Mouse (Mus musculus): Measurements from ENCODE around the gene Sh3bp2. TPM values are rescaled to one million over a fixed set of nuclear protein-coding genes. Genes with fewer than 3 reads are reported as not detected.

Sh3bp2 gene
- polyA plus RNA-seq, 1 experiment from 2014 or later: 19.1 TPM

DNA sequence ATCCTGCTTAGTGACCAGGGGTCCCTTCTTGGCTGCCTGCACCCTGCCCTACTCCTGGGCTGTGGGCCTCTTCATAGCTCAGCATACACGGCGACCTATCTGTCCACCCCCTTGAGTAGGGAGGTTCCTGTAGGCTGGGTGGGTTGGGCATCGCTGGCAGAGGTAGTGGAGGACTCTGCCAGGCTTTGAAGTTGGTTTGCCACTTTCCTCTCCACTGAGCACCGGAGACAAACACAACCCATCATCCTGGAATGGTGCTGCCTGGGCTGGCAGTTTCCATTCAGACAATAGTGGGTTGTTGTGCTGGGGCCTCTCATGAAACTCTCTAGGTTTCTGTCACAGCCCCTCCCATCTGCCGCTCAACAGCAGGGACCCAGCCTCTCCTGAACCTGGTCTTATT, 4.5 kb downstream of the Sh3bp2 start:
- Histone ChIP-seq H3K4me1 (peaks cover 6% of the 10 kb centered on the region; the same call in 1 of the 2 replicates), H3K27me3 (peaks cover 14% of the 10 kb centered on the region), H3K9me3 (replicated peaks) (no peaks in the 10 kb centered on the region), H3K27ac (no peak overlapping the region), H3K4me3 (no peak overlapping the region), H3K4me2 (no peak overlapping the region), H3K36me3 (ENCODE audit: poor library complexity, severe bottlenecking) (no peaks in the 10 kb centered on the region), H3K9ac (no peak overlapping the region)
- no peak for ATAC-seq
- WGBS: 70% methylated on average over 5 of the region's 5 CpGs

DNA sequence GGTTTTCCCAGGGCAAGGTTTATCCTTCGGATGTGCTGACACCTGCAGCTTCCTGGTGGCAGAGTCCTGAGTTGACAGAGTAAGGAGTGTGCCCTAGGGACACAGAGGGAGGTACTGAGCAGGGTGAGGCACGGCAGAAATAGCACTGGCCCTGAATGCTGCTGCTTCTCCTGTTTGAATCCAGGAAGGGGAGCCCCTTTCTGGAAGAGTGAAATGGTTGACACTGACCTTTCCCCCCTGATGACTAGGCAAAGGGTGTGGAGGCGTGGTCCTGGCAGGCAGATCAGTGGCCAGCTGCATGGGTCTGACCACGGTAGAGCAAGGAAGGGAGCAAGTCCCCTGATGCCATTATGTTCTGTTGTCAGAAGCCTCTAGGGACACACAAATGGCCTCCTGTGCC, 5.0 kb downstream of the Sh3bp2 start:
- Histone ChIP-seq H3K9me3 (replicated peaks) (no peaks in the 10 kb centered on the region), H3K4me2 (no peak overlapping the region), H3K9ac (no peak overlapping the region), H3K4me3 (no peak overlapping the region), H3K27ac (no peak overlapping the region), H3K27me3 (peaks cover 14% of the 10 kb centered on the region), H3K36me3 (ENCODE audit: poor library complexity, severe bottlenecking) (no peaks in the 10 kb centered on the region), H3K4me1 (peaks cover 4% of the 10 kb centered on the region; the same call in 1 of the 2 replicates)
- WGBS: 66% methylated on average over 4 of the region's 4 CpGs
- ATAC-seq: no peak

DNA sequence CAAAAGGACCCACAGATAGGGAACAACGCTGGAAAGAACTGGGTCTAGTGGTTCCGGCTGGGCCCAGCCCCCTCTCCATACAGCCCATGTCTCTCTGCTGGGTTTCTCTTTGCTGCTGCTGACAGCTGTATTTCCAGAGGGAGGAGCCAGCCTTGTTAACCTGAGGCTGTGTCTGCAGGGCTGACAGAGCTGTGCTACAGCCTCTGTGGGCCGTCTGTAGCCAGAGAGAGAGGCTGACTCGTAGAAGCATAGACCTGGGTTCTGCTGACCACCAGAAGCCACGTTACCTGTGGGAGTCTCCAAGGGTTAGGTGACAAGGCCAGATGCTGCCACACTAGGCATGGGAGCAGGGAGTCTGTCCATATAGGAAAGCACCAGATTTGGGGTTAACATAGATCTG, 7.4 kb downstream of the Sh3bp2 start:
- WGBS: 80% methylated on average over 5 of the region's 5 CpGs

DNA sequence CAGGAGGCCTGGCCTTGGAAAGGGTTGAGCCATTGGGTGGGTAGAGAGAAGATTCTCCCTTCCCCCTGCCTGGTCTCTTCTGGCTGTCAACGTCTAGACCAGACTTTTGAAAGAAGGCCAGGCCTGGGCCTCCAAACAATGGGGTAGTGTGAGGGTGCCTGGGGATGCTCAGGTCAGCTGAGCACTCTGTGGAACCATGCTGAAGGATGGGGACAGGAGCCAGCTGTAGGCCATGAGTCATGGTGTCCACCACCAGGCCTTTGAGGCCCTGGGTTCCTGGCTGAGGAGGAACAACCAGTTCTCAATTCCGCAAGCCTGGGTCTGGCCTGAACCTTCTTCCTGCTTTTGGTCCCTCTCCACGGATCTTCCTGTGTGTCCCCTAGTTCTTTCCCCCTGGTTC, 8.2 kb downstream of the Sh3bp2 start:
- H3K4me1 ChIP-seq: no peaks in the 10 kb centered on the region

More for the DNA sequence above, 7.4 kb downstream of the Sh3bp2 start:
- ATAC-seq: no peak
- Histone ChIP-seq H3K4me1 (no peaks in the 10 kb centered on the region), H3K4me3 (no peak overlapping the region), H3K36me3 (ENCODE audit: poor library complexity, severe bottlenecking) (no peaks in the 10 kb centered on the region), H3K27ac (no peak overlapping the region), H3K9ac (no peak overlapping the region), H3K27me3 (no peaks in the 10 kb centered on the region), H3K9me3 (replicated peaks) (no peaks in the 10 kb centered on the region), H3K4me2 (no peak overlapping the region)

DNA sequence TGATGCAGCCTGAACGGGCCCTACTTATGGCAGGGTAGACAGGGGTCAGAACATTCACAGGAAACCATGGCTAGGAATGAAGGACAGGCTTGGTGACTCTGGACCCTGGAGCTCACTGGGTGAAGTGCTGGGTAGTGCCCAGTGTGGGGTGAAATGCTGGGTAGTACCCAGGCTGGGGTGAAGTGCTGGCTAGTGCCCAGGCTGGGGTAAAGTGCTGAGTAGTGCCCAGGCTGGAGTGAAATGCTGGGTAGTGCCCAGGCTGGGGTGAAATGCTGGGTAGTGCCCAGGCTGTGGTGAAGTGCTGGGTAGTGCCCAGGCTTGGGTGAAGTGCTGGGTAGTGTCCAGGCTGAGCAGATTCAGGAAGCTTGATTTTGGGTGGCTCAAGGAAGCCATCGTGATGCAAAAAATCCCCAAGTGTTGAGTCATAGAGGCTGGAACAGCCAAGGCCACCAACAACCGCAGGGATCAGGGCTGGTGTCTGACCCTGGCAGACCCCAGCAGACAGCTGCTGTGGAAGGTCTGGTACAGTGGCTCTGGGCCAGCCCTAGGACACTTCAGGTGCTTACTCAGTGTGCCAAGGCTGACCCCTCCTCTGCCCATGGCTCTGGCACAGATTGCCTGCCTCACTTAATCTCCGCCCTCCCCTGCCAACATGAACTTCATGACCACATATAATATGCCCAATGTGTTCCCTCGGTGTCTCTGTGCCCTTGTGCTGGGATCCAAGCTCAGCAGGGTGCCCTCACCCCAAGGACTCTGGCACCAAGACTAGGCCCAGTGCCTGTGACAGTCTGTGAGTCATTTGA, 9.3 kb downstream of the Sh3bp2 start:
- Histone ChIP-seq H3K9ac (no peak overlapping the region), H3K4me3 (no peak overlapping the region), H3K27ac (no peak overlapping the region), H3K36me3 (ENCODE audit: poor library complexity, severe bottlenecking) (no peaks in the 10 kb centered on the region), H3K9me3 (replicated peaks) (no peaks in the 10 kb centered on the region), H3K4me1 (no peaks in the 10 kb centered on the region), H3K4me2 (no peak overlapping the region), H3K27me3 (0 out of 2 replicates have a peak, but pooled peaks cover 3% of the 10 kb centered on the region)
- no peak for ATAC-seq
- 86% methylated on average over 5 of the region's 5 CpGs for WGBS

More for the DNA sequence above, 8.2 kb downstream of the Sh3bp2 start:
- H3K9me3 ChIP-seq (replicated peaks): no peaks in the 10 kb centered on the region
- 76% methylated on average over 3 of the region's 3 CpGs for WGBS
- H3K4me3 ChIP-seq: no peak overlapping the region
- no peak overlapping the region for H3K27ac ChIP-seq
- H3K9ac ChIP-seq: no peak overlapping the region
- H3K4me2 ChIP-seq: no peak overlapping the region
- no peak for ATAC-seq
- H3K27me3 ChIP-seq: no peaks in the 10 kb centered on the region
- H3K36me3 ChIP-seq (ENCODE audit: poor library complexity, severe bottlenecking): no peaks in the 10 kb centered on the region

DNA sequence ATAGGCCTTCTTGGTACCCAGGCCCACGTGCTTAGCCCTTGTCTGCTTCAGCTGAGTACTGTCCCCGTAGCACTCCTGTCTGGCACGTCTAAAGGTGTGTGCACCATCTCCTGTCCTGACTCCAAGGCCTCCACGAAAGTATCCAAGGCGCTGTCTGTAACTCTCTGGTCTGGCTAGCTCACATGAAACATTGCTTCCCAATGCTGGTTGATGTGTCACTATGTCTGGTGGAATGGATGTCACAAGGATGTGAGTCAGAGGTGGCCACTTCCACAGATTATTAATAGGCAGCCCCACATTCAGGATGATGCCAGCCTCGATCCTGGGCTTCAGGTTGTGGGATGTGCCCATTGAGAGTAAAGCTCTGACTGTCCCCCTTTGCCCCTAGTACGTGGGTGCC, 10.2 kb downstream of the Sh3bp2 start:
- H3K4me2 ChIP-seq: no peak overlapping the region
- H3K4me3 ChIP-seq: no peak overlapping the region
- no peak for ATAC-seq
- no peaks in the 10 kb centered on the region for H3K4me1 ChIP-seq
- H3K9me3 ChIP-seq (replicated peaks): no peaks in the 10 kb centered on the region
- no peak overlapping the region for H3K27ac ChIP-seq
- no peak overlapping the region for H3K9ac ChIP-seq
- H3K27me3 ChIP-seq: 0 out of 2 replicates have a peak, but pooled peaks cover 3% of the 10 kb centered on the region
- 86% methylated on average over 7 of the region's 7 CpGs for WGBS
- no peaks in the 10 kb centered on the region for H3K36me3 ChIP-seq (ENCODE audit: poor library complexity, severe bottlenecking)

DNA sequence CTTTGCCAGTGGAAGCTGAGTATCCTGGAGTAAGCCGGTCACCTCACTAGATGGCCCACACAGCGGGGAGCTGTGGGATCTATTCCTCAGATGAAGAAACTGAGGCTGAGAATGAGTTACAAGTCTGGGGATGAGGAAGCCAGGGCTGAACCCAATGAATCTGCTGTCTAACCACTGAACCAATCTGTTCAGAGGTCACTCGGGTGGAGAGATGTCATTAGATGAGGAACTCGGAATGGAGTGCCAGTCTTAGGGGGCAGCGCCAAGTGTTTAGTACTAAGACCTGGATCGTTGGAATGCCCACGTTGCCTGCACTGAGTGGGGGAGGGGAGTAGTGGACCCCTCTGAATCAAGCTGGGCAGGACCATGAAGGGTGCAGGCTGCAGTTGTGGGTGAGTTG, 12.4 kb downstream of the Sh3bp2 start:
- no peak for ATAC-seq
- no peak overlapping the region for H3K9ac ChIP-seq
- no peaks in the 10 kb centered on the region for H3K36me3 ChIP-seq (ENCODE audit: poor library complexity, severe bottlenecking)
- H3K4me3 ChIP-seq: no peak overlapping the region
- WGBS: 81% methylated on average over 7 of the region's 7 CpGs
- H3K4me1 ChIP-seq: no peaks in the 10 kb centered on the region
- no peaks in the 10 kb centered on the region for H3K9me3 ChIP-seq (replicated peaks)
- H3K27ac ChIP-seq: no peak overlapping the region
- H3K27me3 ChIP-seq: 0 out of 2 replicates have a peak, but pooled peaks cover 3% of the 10 kb centered on the region
- H3K4me2 ChIP-seq: no peak overlapping the region

DNA sequence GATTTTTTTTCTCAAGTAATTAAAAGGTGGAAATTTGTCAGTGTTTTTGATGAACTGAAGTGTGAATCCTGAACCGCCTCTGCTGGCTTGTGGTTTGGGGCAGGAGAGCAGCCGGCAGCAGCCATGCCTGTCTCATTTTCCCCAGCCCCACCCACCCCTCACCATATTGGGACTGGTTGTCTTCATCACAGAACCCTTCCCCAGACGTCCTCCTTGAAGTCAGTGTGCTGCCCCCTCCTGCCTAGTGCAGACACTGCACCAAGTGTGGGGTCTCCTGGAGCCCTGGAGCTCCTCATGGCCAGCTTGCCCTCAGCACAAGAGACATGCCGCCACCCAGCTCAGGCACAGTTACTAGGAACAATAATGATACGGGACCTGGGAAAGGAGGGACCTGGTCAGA, 12.9 kb downstream of the Sh3bp2 start:
- Histone ChIP-seq H3K9me3 (replicated peaks) (no peaks in the 10 kb centered on the region), H3K9ac (no peak overlapping the region), H3K36me3 (ENCODE audit: poor library complexity, severe bottlenecking) (no peaks in the 10 kb centered on the region), H3K27ac (no peak overlapping the region), H3K27me3 (0 out of 2 replicates have a peak, but pooled peaks cover 3% of the 10 kb centered on the region), H3K4me1 (no peaks in the 10 kb centered on the region), H3K4me2 (no peak overlapping the region), H3K4me3 (no peak overlapping the region)
- no peak for ATAC-seq
- 45% methylated on average over 5 of the region's 5 CpGs for WGBS

DNA sequence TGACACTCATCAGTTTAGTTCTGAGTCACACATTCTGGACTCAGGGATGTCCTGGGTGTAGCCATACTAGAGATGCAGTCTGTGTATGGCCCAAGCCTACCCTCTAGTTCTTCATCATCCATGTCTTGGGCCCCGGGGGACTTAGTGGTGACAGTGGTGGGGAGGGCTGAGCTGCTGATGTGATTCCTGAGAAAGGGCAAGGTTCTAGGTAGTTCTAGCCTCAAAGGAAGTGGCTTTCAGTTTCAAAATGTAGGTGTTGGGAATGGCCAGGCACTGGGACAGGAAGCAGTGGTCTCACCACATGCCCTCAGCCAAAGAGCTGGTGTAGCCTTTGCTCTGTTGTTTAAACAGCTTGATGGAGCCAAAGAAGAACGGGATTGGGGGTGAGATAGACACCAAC, 13.5 kb downstream of the Sh3bp2 start:
- WGBS: 82% methylated on average over 2 of the region's 2 CpGs
- Histone ChIP-seq H3K36me3 (ENCODE audit: poor library complexity, severe bottlenecking) (no peaks in the 10 kb centered on the region), H3K9ac (no peak overlapping the region), H3K4me3 (no peak overlapping the region), H3K4me1 (no peaks in the 10 kb centered on the region), H3K27ac (no peak overlapping the region), H3K27me3 (0 out of 2 replicates have a peak, but pooled peaks cover 3% of the 10 kb centered on the region), H3K4me2 (no peak overlapping the region), H3K9me3 (replicated peaks) (no peaks in the 10 kb centered on the region)
- no peak for ATAC-seq

DNA sequence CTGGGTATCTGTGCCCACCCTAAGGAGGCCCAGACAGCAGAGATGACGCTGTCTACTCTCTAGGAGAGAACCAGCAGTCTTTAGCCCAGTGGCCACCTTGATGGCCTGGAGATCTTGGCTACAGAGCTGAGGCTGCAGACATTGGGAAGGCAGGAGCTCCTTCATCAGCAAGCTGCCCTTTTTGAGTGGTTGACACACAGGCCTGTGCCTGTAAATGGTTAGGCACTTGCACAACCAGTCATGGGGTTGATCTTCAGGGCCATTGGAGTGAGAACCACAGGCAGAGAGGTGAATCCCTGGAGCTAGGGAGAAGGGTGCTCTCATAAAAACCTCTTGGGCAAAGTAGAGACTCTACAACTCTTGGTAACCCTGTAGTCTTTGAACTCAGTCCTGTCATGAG, 16.5 kb downstream of the Sh3bp2 start:
- 68% methylated on average over 1 of the region's 1 CpGs for WGBS
- no peak overlapping the region for H3K4me3 ChIP-seq
- no peaks in the 10 kb centered on the region for H3K9me3 ChIP-seq (replicated peaks)
- ATAC-seq: no peak
- no peak overlapping the region for H3K9ac ChIP-seq
- H3K36me3 ChIP-seq (ENCODE audit: poor library complexity, severe bottlenecking): no peaks in the 10 kb centered on the region
- H3K27me3 ChIP-seq: 0 out of 2 replicates have a peak, but pooled peaks cover 3% of the 10 kb centered on the region
- no peaks in the 10 kb centered on the region for H3K4me1 ChIP-seq
- no peak overlapping the region for H3K4me2 ChIP-seq
- H3K27ac ChIP-seq: no peak overlapping the region

DNA sequence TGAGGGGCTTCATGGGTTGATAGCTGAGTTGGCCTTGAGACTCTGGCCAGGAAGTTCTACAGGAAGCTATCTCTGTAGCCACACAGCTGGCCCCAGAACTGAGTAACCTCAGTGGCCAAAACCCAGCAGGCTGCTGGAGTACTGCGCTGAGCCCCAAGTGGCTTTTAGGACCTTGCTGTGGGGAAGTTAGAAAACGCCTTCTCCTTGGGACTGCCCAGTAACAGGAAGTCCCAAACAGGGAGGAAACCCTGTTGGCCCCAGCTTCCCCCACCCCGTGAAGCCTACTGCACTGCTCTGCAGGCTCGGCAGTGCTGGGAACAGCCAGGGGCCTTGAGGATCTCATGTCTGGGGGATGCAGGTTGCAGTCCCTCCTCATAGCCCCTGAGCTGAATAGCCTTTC, 17.5 kb downstream of the Sh3bp2 start:
- Histone ChIP-seq H3K9ac (no peak overlapping the region), H3K27me3 (0 out of 2 replicates have a peak, but pooled peaks cover 3% of the 10 kb centered on the region), H3K27ac (no peak overlapping the region; the same call in 1 of the 2 replicates), H3K4me3 (no peak overlapping the region), H3K36me3 (ENCODE audit: poor library complexity, severe bottlenecking) (no peaks in the 10 kb centered on the region), H3K4me2 (no peak overlapping the region), H3K9me3 (replicated peaks) (no peaks in the 10 kb centered on the region), H3K4me1 (no peaks in the 10 kb centered on the region)
- WGBS: 65% methylated on average over 4 of the region's 4 CpGs
- ATAC-seq: no peak

DNA sequence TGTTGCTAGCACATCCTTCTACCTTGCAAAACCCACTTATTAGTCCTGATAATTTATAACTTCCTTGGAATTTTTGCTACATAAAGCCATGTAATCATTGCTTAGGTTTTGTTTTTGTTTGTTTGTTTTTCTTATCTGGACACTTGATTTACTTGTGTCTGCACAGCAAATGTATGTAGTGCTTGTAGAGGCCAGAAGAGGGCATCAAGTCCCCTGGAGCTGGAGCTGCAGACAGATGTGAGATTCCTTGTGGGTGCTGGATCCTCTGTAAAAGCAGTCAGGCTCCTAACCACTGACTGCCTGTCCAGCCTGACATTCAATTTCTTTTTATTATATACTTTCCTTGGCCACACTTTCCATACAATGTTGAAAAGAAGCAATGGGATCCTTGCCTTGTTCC, 21.8 kb downstream of the Sh3bp2 start:
- Histone ChIP-seq H3K27me3 (no peaks in the 10 kb centered on the region), H3K27ac (no peak overlapping the region), H3K36me3 (ENCODE audit: poor library complexity, severe bottlenecking) (peaks cover 14% of the 10 kb centered on the region), H3K9ac (no peak overlapping the region), H3K4me1 (peaks cover 20% of the 10 kb centered on the region), H3K9me3 (replicated peaks) (no peaks in the 10 kb centered on the region), H3K4me2 (no peak overlapping the region), H3K4me3 (no peak overlapping the region)
- no peak for ATAC-seq

DNA sequence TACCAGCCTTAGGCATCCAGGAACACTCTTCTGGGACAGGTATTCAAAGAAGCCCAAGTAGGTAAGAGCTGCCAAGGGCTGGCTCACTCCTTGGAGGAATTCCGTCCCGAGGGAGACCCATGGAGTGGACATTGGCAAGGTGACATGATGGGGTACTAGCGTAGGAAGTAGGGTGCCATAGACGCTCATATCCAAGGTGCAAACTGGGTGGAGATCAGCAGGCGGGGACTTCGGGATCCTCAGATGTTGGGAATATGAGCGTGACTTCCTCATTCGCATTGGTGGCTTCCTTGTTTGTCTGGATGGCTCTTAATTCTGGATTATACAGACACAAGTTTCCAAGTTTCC, 23.5 kb downstream of the Sh3bp2 start:
- Histone ChIP-seq H3K9ac (peak overlapping the region; percentile 98), H3K27me3 (no peaks in the 10 kb centered on the region), H3K4me2 (peak overlapping the region; percentile 76), H3K4me1 (peaks cover 23% of the 10 kb centered on the region), H3K4me3 (peak overlapping the region; percentile 89), H3K27ac (no peak overlapping the region; the same call in 1 of the 2 replicates), H3K9me3 (replicated peaks) (no peaks in the 10 kb centered on the region), H3K36me3 (ENCODE audit: poor library complexity, severe bottlenecking) (peaks cover 29% of the 10 kb centered on the region)
- WGBS: 27% methylated on average over 8 of the region's 8 CpGs
- no peak for ATAC-seq
